Mouse (Mus musculus) mesoderm, embryonic 11.5 days (tissue): ENCODE measurements at regions not wholly inside any gene's neighbourhood (a gene's known extent, or its start where the extent isn't known, plus 50 kb on each side); places are given as distances from the start of the nearest gene placed in this dataset.

Source experiments
- DNase-seq: peaks from one replicate; pipeline ENCODE4 v3.0.0-alpha.2; 2012; ENCODE audit warnings: low read depth, low spot score

- DNase-seq, result no peak
Observed at GRCm38 (mm10) chr12:98337644-98338043, 69.2 kb downstream of the Gpr65 start.

- DNase-seq, result no peak
Observed at GRCm38 (mm10) chr12:98339536-98339935, 71.1 kb downstream of the Gpr65 start.

- DNase-seq, result peak; percentile 21
Observed at GRCm38 (mm10) chr12:98342158-98342557, 73.7 kb downstream of the Gpr65 start.

- no peak for DNase-seq
Observed at GRCm38 (mm10) chr12:98343653-98344052, 75.2 kb downstream of the Gpr65 start.

DNA sequence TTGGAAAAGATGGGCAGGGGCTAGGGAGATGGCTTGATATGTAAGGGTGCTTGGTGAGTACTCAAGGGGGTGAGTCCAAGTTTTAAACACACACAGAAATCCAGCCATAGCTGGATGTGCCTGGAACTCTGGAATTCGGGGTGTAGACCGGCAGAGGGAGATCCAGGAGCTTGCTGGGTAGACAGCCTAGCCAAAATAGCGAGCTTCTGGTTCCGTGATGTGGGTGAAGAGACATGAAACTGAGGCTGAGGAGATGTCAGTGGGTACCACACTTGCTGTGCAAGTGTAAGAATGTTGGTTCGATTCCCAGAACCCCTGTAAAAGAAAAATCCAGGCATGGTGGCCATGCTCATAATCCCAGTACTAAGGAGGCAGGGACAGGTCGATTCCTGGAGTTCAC, 78.6 kb downstream of the Gpr65 start:
- no peak for DNase-seq

- DNase-seq, result peak; percentile 40
Observed at GRCm38 (mm10) chr12:98347550-98348318, 79.3 kb downstream of the Gpr65 start.

DNA sequence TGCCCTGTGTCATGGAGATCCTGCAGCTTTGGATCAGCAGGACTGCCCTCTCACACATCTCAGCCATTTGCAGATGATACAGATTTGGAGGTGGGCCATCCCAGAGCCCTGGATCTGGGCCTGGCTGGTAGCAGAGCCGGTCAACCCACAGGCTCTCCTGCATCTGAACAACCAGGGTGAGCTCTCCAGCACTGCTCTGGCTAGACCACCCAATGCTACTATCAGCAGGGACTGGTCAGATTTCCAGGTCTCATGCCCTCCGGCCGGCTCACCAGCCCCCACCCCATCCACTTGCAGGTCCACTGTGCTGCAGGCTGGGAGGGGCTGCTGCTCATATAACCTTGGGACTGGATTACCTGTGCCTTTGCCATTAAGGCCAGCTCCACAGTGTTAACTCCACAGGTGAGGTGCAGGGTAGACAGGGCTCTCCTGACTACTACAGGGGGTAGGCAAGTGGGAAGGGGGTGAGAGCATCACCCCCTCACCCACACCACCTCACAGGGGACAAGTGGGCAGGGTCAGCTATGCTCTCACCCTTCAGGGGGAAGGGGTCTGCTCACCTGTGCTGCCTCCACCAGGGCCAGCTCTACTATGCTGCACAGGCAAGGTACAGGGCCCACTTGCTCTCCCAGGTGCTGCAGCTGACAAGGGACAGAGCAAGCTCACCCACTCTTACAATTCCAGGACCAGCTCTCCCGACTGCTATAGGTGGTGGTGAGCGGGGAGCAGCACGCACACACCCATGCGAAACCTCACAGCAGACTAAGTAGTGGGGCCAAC, 81.6 kb downstream of the Gpr65 start:
- DNase-seq, result no peak

GRCm38 (mm10) chr12:98352401-98352800, 84.0 kb downstream of the Gpr65 start:
- no peak for DNase-seq

- DNase-seq, result no peak
Observed at GRCm38 (mm10) chr12:98354545-98354944, 86.1 kb downstream of the Gpr65 start.

DNA sequence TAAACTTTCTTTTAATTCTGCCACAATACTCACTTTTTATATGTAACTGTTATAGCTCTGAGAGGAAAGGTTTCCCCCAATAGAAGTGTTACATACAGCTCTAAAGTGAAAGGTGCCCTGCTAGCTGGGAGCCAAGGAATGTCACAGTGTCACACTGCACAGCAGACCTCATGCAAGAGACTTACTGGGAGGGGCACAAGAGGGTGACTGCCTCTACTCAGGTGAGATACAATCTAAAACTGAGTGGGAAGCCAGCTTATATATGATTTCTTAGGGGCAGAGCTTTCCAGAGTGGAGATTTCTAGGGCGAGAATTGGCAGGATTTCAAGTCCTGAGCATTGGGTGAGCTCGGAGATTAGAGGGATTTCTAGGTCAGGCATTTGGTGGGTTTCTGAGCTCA, 99.1 kb downstream of the Gpr65 start:
- DNase-seq, result no peak

GRCm38 (mm10) chr12:98370771-98371170, 102.3 kb downstream of the Gpr65 start:
- no peak for DNase-seq

- no peak for DNase-seq
Observed at GRCm38 (mm10) chr12:98375214-98375910, 106.9 kb downstream of the Gpr65 start.
